Mouse (Mus musculus) erythroblast, adult 5-6 weeks (primary cell): ENCODE measurements around the gene Mixl1. TPM values are rescaled to one million over a fixed set of nuclear protein-coding genes. Genes with fewer than 3 reads are reported as not detected.
A peak's percentile ranks its signal among the peaks of the same experiment; 100 is the strongest.

Source experiments
- ATAC-seq: replicated peaks from 2 replicates; pipeline ENCODE4 v1.8.0; 2016; ENCODE audit warnings: moderate number of reproducible peaks, mild to moderate bottlenecking, moderate TSS enrichment, inconsistent platforms; ENCODE audit not compliant: poor library complexity, low FRiP score, severe bottlenecking
- total RNA-seq, 2 experiments: library from RNA; stranded (forward) in 1 of 2; stranded (reverse) in 1 of 2; fragments of 150-400 nt in 1 of 2; fragments of 200-764, 138-1000 nt in 1 of 2; gene quantifications; 2 replicates each; pipeline versions ENCODE4 v1.2.3 to v1.2.4; 2015 to 2017; ENCODE audit warnings: low replicate concordance in 2 of 2

Gene Mixl1
- not detected in 2 replicates for total RNA-seq (2015; ENCODE audit: low replicate concordance)
- 0.28 TPM in 1 of 2 replicates, not detected in the other for total RNA-seq (2017; ENCODE audit: low replicate concordance)

GRCm38 (mm10) chr1:180696626-180697352 is at the start of gene Mixl1:
Gene Mixl1, minus strand, starts transcription at chr1:180697034.
- ATAC-seq: no peak

GRCm38 (mm10) chr1:180729231-180729630 is 32.4 kb upstream of the Mixl1 start:
- ATAC-seq: no peak

- ATAC-seq: peak; percentile 62
Measured at GRCm38 (mm10) chr1:180726183-180726582, 29.3 kb upstream of the Mixl1 start.

- peak; percentile 94 for ATAC-seq
Measured at GRCm38 (mm10) chr1:180725704-180726179, 28.9 kb upstream of the Mixl1 start, which contains the start of gene Acbd3. Gene Acbd3, plus strand, starts transcription at chr1:180726043.

GRCm38 (mm10) chr1:180723701-180724238 is 26.9 kb upstream of the Mixl1 start:
- no peak for ATAC-seq

- ATAC-seq: no peak
Measured at GRCm38 (mm10) chr1:180722608-180723007, 25.8 kb upstream of the Mixl1 start.

- ATAC-seq: peak; percentile 81
Measured at GRCm38 (mm10) chr1:180719951-180720689, 23.3 kb upstream of the Mixl1 start.

GRCm38 (mm10) chr1:180719483-180719882 is 22.6 kb upstream of the Mixl1 start:
- ATAC-seq: no peak

GRCm38 (mm10) chr1:180718756-180719155 is 21.9 kb upstream of the Mixl1 start:
- ATAC-seq: no peak

- no peak for ATAC-seq
Measured at GRCm38 (mm10) chr1:180708935-180709776, 12.3 kb upstream of the Mixl1 start.

- no peak for ATAC-seq
Measured at GRCm38 (mm10) chr1:180707813-180708212, 11.0 kb upstream of the Mixl1 start.

GRCm38 (mm10) chr1:180707368-180707767 is 10.5 kb upstream of the Mixl1 start:
- ATAC-seq: no peak

- no peak for ATAC-seq
Measured at GRCm38 (mm10) chr1:180703400-180703799, 6.6 kb upstream of the Mixl1 start.

- no peak for ATAC-seq
Measured at GRCm38 (mm10) chr1:180698063-180698462, 1.2 kb upstream of the Mixl1 start.

GRCm38 (mm10) chr1:180691284-180691683 is 5.5 kb downstream of the Mixl1 start:
- no peak for ATAC-seq

Other genes with a start within 250 kb of the Mixl1 start
- gene Stum, start 213.5 kb downstream of the Mixl1 start, total RNA-seq (2015; ENCODE audit: low replicate concordance): not detected in 2 replicates
- not detected in 2 replicates for gene Stum, start 213.5 kb downstream of the Mixl1 start, total RNA-seq (2017; ENCODE audit: low replicate concordance)
- gene Parp1, start 128.1 kb downstream of the Mixl1 start, total RNA-seq (2015; ENCODE audit: low replicate concordance): 13.4 and 20.6 TPM in 2 replicates
- 23.5 and 26.2 TPM in 2 replicates for gene Parp1, start 128.1 kb downstream of the Mixl1 start, total RNA-seq (2017; ENCODE audit: low replicate concordance)
- gene Lin9, start 55.9 kb downstream of the Mixl1 start, total RNA-seq (2015; ENCODE audit: low replicate concordance): 4.4 and 15.0 TPM in 2 replicates
- gene Lin9, start 55.9 kb downstream of the Mixl1 start, total RNA-seq (2017; ENCODE audit: low replicate concordance): 16.1 and 16.6 TPM in 2 replicates
- gene Acbd3, start 29.0 kb upstream of the Mixl1 start, total RNA-seq (2015; ENCODE audit: low replicate concordance): 7.9 and 9.6 TPM in 2 replicates
- gene Acbd3, start 29.0 kb upstream of the Mixl1 start, total RNA-seq (2017; ENCODE audit: low replicate concordance): 12.3 and 16.4 TPM in 2 replicates
- 966 and 1,002 TPM in 2 replicates for gene H3f3a, start 116.9 kb upstream of the Mixl1 start, total RNA-seq (2015; ENCODE audit: low replicate concordance)
- gene H3f3a, start 116.9 kb upstream of the Mixl1 start, total RNA-seq (2017; ENCODE audit: low replicate concordance): 1,471 and 1,473 TPM in 2 replicates
- 17.3 and 29.4 TPM in 2 replicates for gene Sde2, start 154.1 kb upstream of the Mixl1 start, total RNA-seq (2015; ENCODE audit: low replicate concordance)
- 34.7 and 53.5 TPM in 2 replicates for gene Sde2, start 154.1 kb upstream of the Mixl1 start, total RNA-seq (2017; ENCODE audit: low replicate concordance)
- gene Lefty2, start 196.1 kb upstream of the Mixl1 start, total RNA-seq (2015; ENCODE audit: low replicate concordance): not detected in 2 replicates
- gene Lefty2, start 196.1 kb upstream of the Mixl1 start, total RNA-seq (2017; ENCODE audit: low replicate concordance): not detected in 2 replicates
- gene Pycr2, start 207.3 kb upstream of the Mixl1 start, total RNA-seq (2015; ENCODE audit: low replicate concordance): 9.0 and 9.8 TPM in 2 replicates
- gene Pycr2, start 207.3 kb upstream of the Mixl1 start, total RNA-seq (2017; ENCODE audit: low replicate concordance): 5.8 and 7.0 TPM in 2 replicates
- not detected in 2 replicates for gene Lefty1, start 238.0 kb upstream of the Mixl1 start, total RNA-seq (2015; ENCODE audit: low replicate concordance)
- gene Lefty1, start 238.0 kb upstream of the Mixl1 start, total RNA-seq (2017; ENCODE audit: low replicate concordance): not detected in 2 replicates
- 8.5 and 13.8 TPM in 2 replicates for gene Tmem63a, start 245.3 kb upstream of the Mixl1 start, total RNA-seq (2015; ENCODE audit: low replicate concordance)
- 6.6 and 13.1 TPM in 2 replicates for gene Tmem63a, start 245.3 kb upstream of the Mixl1 start, total RNA-seq (2017; ENCODE audit: low replicate concordance)